Mouse (Mus musculus): ENCODE measurements at regions not wholly inside any gene's neighbourhood (a gene's known extent, or its start where the extent isn't known, plus 50 kb on each side); places are given as distances from the start of the nearest gene placed in this dataset.

DNA sequence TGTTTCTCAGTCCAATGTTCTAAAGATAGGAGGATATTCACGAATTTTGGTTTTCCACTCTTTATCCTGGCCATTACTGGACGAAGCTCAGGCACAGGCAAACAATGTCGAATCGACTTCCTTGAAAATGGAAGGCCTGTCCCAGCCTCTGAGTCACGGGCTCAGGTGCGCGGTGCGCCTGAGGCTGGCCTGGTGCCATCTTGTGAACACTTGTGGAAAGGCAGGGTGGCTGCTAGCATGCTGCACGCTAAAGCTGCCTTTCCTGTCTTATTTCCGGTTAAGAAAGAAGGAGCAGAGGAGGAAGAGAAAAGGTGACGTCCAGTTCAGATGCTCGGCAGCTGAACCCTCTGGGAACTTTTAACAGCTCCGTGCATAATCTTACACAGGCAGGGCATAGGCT, 107.6 kb upstream of the Slc30a5 start:
- H3K4me2 ChIP-seq (ENCODE audit: low read depth, low read length) = no peak overlapping the region
- H3K27me3 ChIP-seq (ENCODE audit: control insufficient read depth, insufficient read depth, low read length) = no peaks in the 10 kb centered on the region
- no peak for ATAC-seq (ENCODE audit: low read depth)
- 86% methylated on average over 13 of the region's 13 CpGs for WGBS
- no peaks in the 10 kb centered on the region for H3K4me1 ChIP-seq (ENCODE audit: control insufficient read depth, insufficient read depth, low read length)
- no peak overlapping the region for H3K9ac ChIP-seq (replicated peaks; ENCODE audit: low read depth, low read length)
- no peaks in the 10 kb centered on the region for H3K9me3 ChIP-seq (ENCODE audit: control insufficient read depth, low read length)
- H3K36me3 ChIP-seq (ENCODE audit: control insufficient read depth, insufficient read depth, low read length) = no peaks in the 10 kb centered on the region
- no peak overlapping the region for H3K4me3 ChIP-seq (ENCODE audit: low read depth, low read length)
- no peak overlapping the region for H3K27ac ChIP-seq (ENCODE audit: low read depth, low read length)

DNA sequence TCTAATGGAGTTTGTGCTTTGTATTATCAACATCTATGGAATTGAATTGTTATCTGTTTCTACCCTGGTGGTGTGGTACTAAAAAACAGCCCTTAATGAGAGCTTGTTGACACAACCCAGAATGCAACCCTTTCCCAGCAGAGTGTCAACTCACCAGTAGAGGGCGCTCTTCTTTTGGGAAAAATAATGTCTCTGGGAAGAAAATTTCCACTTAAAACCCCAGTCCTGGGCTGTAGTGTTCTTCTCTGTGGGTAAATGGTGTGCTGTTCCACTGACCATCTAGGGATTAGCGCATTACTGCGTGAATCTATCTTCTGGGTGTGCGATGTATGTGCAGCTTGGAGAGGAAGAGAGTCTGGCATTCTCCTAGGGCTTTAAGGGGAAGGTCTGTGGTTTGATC, 106.5 kb upstream of the Slc30a5 start:
- H3K27ac ChIP-seq (ENCODE audit: low read depth, low read length) = no peak overlapping the region
- no peaks in the 10 kb centered on the region for H3K36me3 ChIP-seq (ENCODE audit: control insufficient read depth, insufficient read depth, low read length)
- no peak overlapping the region for H3K9ac ChIP-seq (replicated peaks; ENCODE audit: low read depth, low read length)
- H3K4me3 ChIP-seq (ENCODE audit: low read depth, low read length) = no peak overlapping the region
- no peaks in the 10 kb centered on the region for H3K27me3 ChIP-seq (ENCODE audit: control insufficient read depth, insufficient read depth, low read length)
- no peak overlapping the region for H3K4me2 ChIP-seq (ENCODE audit: low read depth, low read length)
- WGBS = 32% methylated on average over 4 of the region's 4 CpGs
- no peaks in the 10 kb centered on the region for H3K9me3 ChIP-seq (ENCODE audit: control insufficient read depth, low read length)
- no peaks in the 10 kb centered on the region for H3K4me1 ChIP-seq (ENCODE audit: control insufficient read depth, insufficient read depth, low read length)
- peak; percentile 41; the same call in 1 of the 2 replicates for ATAC-seq (ENCODE audit: low read depth)

DNA sequence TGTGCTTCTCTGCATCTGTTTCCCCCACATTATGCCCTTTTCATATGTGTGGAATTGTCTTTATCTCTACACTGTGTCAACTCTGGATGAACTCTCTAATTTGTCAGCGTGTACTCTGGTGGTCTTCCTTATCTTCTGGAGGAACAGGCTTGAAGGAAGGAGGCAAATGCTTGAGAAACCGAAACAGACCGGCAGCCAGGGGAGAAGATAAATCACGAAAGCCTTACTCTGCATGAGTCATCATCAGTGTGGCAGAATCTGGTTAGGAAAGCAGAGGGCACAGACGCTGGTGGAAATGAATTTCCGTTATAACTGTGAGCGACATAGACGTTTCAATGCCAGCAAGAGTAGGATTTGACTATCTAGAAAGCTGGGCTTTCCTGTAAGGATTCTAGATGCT, 100.0 kb upstream of the Slc30a5 start:
- 93% methylated on average over 8 of the region's 8 CpGs for WGBS
- no peak overlapping the region for H3K4me3 ChIP-seq (ENCODE audit: low read depth, low read length)
- ATAC-seq (ENCODE audit: low read depth) = no peak

GRCm38 (mm10) chr13:100899566-100899965, 66.3 kb upstream of the Slc30a5 start:
- Histone ChIP-seq H3K9me3 (ENCODE audit: control insufficient read depth, low read length) (no peaks in the 10 kb centered on the region), H3K9ac (replicated peaks; ENCODE audit: low read depth, low read length) (no peak overlapping the region), H3K36me3 (ENCODE audit: control insufficient read depth, insufficient read depth, low read length) (no peaks in the 10 kb centered on the region), H3K27ac (ENCODE audit: low read depth, low read length) (no peak overlapping the region), H3K27me3 (ENCODE audit: control insufficient read depth, insufficient read depth, low read length) (no peaks in the 10 kb centered on the region), H3K4me2 (ENCODE audit: low read depth, low read length) (no peak overlapping the region), H3K4me1 (ENCODE audit: control insufficient read depth, insufficient read depth, low read length) (no peaks in the 10 kb centered on the region), H3K4me3 (ENCODE audit: low read depth, low read length) (no peak overlapping the region)
- ATAC-seq (ENCODE audit: low read depth) = no peak
- 82% methylated on average over 2 of the region's 2 CpGs for WGBS

More for the DNA sequence above, 100.0 kb upstream of the Slc30a5 start:
- no peaks in the 10 kb centered on the region for H3K27me3 ChIP-seq (ENCODE audit: control insufficient read depth, insufficient read depth, low read length)
- H3K9me3 ChIP-seq (ENCODE audit: control insufficient read depth, low read length) = no peaks in the 10 kb centered on the region
- H3K4me1 ChIP-seq (ENCODE audit: control insufficient read depth, insufficient read depth, low read length) = no peaks in the 10 kb centered on the region
- H3K36me3 ChIP-seq (ENCODE audit: control insufficient read depth, insufficient read depth, low read length) = no peaks in the 10 kb centered on the region
- no peak overlapping the region for H3K9ac ChIP-seq (replicated peaks; ENCODE audit: low read depth, low read length)
- H3K27ac ChIP-seq (ENCODE audit: low read depth, low read length) = no peak overlapping the region
- H3K4me2 ChIP-seq (ENCODE audit: low read depth, low read length) = no peak overlapping the region

GRCm38 (mm10) chr13:100893871-100894270, 60.6 kb upstream of the Slc30a5 start:
- 94% methylated on average over 9 of the region's 9 CpGs for WGBS
- Histone ChIP-seq H3K27ac (ENCODE audit: low read depth, low read length) (no peak overlapping the region), H3K4me2 (ENCODE audit: low read depth, low read length) (no peak overlapping the region), H3K4me1 (ENCODE audit: control insufficient read depth, insufficient read depth, low read length) (0 out of 2 replicates have a peak, but pooled peaks cover 3% of the 10 kb centered on the region), H3K4me3 (ENCODE audit: low read depth, low read length) (no peak overlapping the region), H3K36me3 (ENCODE audit: control insufficient read depth, insufficient read depth, low read length) (no peaks in the 10 kb centered on the region), H3K9me3 (ENCODE audit: control insufficient read depth, low read length) (no peaks in the 10 kb centered on the region), H3K27me3 (ENCODE audit: control insufficient read depth, insufficient read depth, low read length) (no peaks in the 10 kb centered on the region), H3K9ac (replicated peaks; ENCODE audit: low read depth, low read length) (no peak overlapping the region)
- ATAC-seq (ENCODE audit: low read depth) = no peak

DNA sequence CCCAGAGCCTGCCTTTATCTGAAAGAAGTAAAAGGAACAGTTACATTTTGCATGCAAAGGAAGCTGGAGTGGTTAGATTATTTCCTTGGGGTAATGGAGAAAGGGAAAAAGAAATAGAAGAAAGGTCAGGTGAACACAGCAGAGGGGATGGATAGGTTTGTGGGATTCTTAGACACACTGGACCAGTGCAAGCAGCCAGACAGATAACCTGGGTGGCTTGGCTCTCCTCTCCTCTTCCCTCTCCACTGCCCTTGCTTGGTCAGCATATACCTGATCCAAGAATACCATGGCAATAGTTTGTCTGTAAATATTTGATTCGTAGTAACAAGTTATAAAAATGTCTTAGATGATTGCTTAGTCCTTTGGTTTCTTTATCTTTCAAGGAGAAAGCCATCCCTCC, 59.9 kb upstream of the Slc30a5 start:
- no peaks in the 10 kb centered on the region for H3K36me3 ChIP-seq (ENCODE audit: control insufficient read depth, insufficient read depth, low read length)
- peak overlapping the region; percentile 39 for H3K4me2 ChIP-seq (ENCODE audit: low read depth, low read length)
- H3K27me3 ChIP-seq (ENCODE audit: control insufficient read depth, insufficient read depth, low read length) = no peaks in the 10 kb centered on the region
- no peaks in the 10 kb centered on the region for H3K9me3 ChIP-seq (ENCODE audit: control insufficient read depth, low read length)
- H3K9ac ChIP-seq (replicated peaks; ENCODE audit: low read depth, low read length) = no peak overlapping the region
- 0 out of 2 replicates have a peak, but pooled peaks cover 3% of the 10 kb centered on the region for H3K4me1 ChIP-seq (ENCODE audit: control insufficient read depth, insufficient read depth, low read length)
- WGBS = 71% methylated on average over 1 of the region's 1 CpGs
- H3K4me3 ChIP-seq (ENCODE audit: low read depth, low read length) = no peak overlapping the region
- 0 out of 2 replicates have a peak, but pooled peaks have one; percentile 32 for ATAC-seq (ENCODE audit: low read depth)
- no peak overlapping the region; the same call in 1 of the 2 replicates for H3K27ac ChIP-seq (ENCODE audit: low read depth, low read length)

DNA sequence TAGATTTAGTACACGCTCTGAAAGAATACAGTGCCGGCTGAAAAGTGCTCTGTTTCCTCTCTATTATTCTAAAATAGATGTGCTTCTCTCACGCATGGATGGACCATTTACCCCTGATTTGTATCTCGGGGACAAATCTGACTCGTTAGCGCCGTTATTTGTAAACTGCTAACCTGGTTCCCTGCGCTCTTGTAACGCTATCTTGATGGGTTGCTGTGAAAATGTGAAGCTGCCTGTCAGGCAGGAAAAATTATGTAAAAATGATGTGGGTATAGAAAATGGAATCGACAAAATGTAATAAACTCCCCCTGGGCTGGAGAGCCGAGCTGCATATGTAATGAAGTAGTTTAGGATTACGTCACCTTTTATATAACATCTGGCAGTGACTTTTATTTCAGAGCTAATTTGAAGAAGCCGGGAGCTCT, 59.4 kb upstream of the Slc30a5 start:
- ATAC-seq (ENCODE audit: low read depth) = peak; percentile 73
- Histone ChIP-seq H3K4me2 (ENCODE audit: low read depth, low read length) (peak overlapping the region; percentile 39), H3K36me3 (ENCODE audit: control insufficient read depth, insufficient read depth, low read length) (no peaks in the 10 kb centered on the region), H3K4me1 (ENCODE audit: control insufficient read depth, insufficient read depth, low read length) (0 out of 2 replicates have a peak, but pooled peaks cover 3% of the 10 kb centered on the region), H3K4me3 (ENCODE audit: low read depth, low read length) (no peak overlapping the region), H3K9me3 (ENCODE audit: control insufficient read depth, low read length) (no peaks in the 10 kb centered on the region), H3K9ac (replicated peaks; ENCODE audit: low read depth, low read length) (no peak overlapping the region), H3K27me3 (ENCODE audit: control insufficient read depth, insufficient read depth, low read length) (no peaks in the 10 kb centered on the region), H3K27ac (ENCODE audit: low read depth, low read length) (peak overlapping the region; percentile 6; the same call in 1 of the 2 replicates)
- 29% methylated on average over 13 of the region's 13 CpGs for WGBS

- Histone ChIP-seq H3K4me3 (ENCODE audit: low read depth, low read length) (no peak overlapping the region), H3K36me3 (ENCODE audit: control insufficient read depth, insufficient read depth, low read length) (no peaks in the 10 kb centered on the region), H3K27me3 (ENCODE audit: control insufficient read depth, insufficient read depth, low read length) (no peaks in the 10 kb centered on the region), H3K9me3 (ENCODE audit: control insufficient read depth, low read length) (no peaks in the 10 kb centered on the region), H3K27ac (ENCODE audit: low read depth, low read length) (peak overlapping the region; percentile 6; the same call in 1 of the 2 replicates), H3K9ac (replicated peaks; ENCODE audit: low read depth, low read length) (no peak overlapping the region), H3K4me1 (ENCODE audit: control insufficient read depth, insufficient read depth, low read length) (0 out of 2 replicates have a peak, but pooled peaks cover 3% of the 10 kb centered on the region), H3K4me2 (ENCODE audit: low read depth, low read length) (peak overlapping the region; percentile 39)
- peak; percentile 81 for ATAC-seq (ENCODE audit: low read depth)
- WGBS = 19% methylated on average over 13 of the region's 13 CpGs
These were observed 59.0 kb upstream of the Slc30a5 start for GRCm38 (mm10) chr13:100892204-100892603.

- Histone ChIP-seq H3K4me2 (ENCODE audit: low read depth, low read length) (no peak overlapping the region), H3K27me3 (ENCODE audit: control insufficient read depth, insufficient read depth, low read length) (no peaks in the 10 kb centered on the region), H3K4me1 (ENCODE audit: control insufficient read depth, insufficient read depth, low read length) (0 out of 2 replicates have a peak, but pooled peaks cover 3% of the 10 kb centered on the region), H3K4me3 (ENCODE audit: low read depth, low read length) (no peak overlapping the region), H3K9me3 (ENCODE audit: control insufficient read depth, low read length) (no peaks in the 10 kb centered on the region), H3K27ac (ENCODE audit: low read depth, low read length) (no peak overlapping the region), H3K9ac (replicated peaks; ENCODE audit: low read depth, low read length) (no peak overlapping the region), H3K36me3 (ENCODE audit: control insufficient read depth, insufficient read depth, low read length) (no peaks in the 10 kb centered on the region)
- WGBS = 77% methylated on average over 6 of the region's 6 CpGs
- peak; percentile 31; the same call in 1 of the 2 replicates for ATAC-seq (ENCODE audit: low read depth)
These were observed 57.2 kb upstream of the Slc30a5 start for GRCm38 (mm10) chr13:100890457-100890856.
